Mouse (Mus musculus) spleen, postnatal 10 days (tissue): Measurements from ENCODE around the gene Amigo2.
A peak's percentile ranks its signal among the peaks of the same experiment; 100 is the strongest.

ENCODE experiments used
- DNase-seq, 2 experiments: peaks; one replicate each; pipeline ENCODE4 v3.0.0; 2021 to 2022; ENCODE audit warnings: low spot score in 2 of 2

Gene Amigo2

DNA sequence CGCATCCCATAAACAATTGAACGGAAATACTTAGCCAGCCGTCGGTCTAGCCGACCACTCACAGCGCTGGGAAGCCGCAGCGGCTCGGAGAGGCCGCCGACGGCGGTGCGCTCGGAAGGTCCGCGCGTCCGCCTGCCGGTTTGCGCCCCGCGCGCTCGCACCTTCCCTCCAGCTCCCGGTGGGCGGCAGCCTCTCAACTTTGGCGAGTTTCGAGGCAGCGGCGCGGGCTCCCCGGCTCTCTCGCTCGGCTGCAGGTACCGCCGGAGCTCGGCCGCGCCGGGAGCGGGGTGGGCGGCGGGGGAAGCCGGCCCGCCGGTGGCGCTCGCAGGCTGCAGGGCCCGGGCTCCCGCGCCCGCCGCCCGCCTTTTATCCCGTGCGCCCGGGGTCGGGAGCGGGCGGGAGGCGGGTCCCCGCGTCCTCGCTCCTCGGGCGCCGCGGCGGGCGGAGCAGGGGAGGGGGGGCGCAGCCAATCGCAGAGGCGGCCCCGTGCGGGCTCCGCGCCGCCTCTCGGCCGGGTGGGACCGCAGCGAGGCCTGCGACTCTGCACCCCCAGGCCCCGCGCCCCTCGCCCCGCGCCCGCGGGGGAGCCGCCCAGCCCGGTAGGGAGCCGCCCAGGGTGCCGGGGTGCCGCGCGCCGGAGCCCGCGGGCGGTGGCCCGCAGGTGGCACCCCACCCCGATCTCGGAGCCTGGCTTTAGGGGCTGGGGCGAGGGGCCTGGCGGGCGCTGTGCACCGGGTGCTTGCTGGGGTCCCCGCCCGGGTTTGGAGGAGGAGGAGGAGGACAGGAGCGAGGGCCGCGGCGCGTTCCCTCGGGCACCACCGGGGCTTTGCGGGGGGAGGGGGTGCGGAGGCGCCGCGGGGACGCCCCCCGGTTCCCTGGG is at the start of gene Amigo2, which contains the start of gene Pced1b:
TSS of gene Amigo2 (minus strand) at position 377 of the 880 bp plus-strand sequence.
TSS of gene Pced1b (plus strand) at position 197 of the 880 bp plus-strand sequence.
- peak; percentile 68 to 72 for DNase-seq

DNA sequence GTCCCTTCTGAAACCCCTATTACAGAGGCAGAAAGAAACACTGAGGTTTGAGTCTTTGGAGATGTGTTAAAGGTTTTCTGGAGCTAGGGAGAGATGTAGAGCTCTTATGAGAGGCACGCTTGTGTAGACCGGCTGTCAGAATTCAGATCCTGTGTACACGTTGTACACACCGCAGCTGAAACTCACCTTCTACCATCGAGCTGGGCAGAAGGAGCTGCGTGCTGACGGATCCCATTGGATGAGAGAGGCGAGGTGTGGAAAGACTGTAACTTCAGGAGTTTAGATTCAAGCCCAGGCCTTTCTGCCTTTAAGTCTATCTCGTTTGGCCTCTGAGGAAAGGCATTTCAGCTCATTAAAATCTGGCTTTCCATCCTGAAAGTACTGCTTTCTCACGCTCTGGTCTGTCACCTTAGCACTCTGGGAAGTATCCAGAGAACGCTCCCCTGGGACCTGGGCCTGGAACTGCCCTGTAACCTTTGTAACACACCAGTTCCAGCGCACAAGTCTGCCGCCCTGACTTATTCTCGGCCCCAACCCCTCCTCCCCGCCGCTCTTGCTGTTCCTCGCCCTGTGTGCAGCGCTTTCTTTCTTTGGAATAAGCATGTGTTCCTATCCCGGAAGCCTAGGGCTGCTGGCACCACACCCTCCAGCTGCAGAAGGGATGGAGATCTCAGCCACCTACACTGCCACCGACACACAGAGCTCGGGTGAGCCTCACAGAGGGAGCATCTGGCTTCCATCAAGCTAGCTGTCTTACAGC is 44.4 kb upstream of the Amigo2 start:
- DNase-seq: no peak

DNA sequence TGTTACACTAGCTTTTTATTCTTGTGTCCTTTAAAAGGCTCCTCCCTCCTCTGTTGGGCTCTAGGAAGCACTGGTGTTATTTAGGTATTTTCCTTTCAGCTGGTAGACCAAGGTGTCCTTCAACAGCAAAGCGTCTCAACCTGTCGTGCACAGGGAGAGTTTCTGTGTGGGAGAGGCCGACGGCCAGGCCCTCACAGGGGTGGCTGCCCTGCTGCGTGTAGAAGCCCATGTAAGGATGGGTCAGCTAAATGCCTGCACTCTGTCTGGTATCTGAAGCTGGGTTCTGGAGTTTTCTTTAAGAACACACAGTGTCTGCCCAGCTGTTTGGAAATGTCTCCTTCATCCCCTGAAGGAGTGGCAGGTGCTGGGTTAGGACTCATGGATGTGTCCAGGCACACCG is 43.3 kb upstream of the Amigo2 start:
- no peak for DNase-seq

DNA sequence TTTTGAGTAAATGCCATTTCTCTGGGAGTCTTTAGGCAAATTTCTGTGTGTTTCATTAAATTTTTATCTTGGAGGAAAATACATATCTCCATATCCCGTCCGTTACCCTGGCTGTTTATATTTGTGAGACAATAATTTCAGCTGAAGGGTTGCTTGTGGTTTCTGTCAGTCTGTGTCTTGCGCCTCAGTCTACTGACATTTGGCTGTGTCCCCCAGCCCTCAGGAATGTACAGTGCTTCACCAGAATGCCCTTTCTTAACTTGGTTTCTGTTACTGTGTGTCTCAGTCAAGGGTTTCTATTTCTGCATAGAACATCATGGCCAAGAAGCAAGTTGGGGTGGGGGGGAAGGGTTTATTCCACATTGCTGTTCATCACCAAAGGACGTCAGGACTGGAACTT is 42.1 kb upstream of the Amigo2 start:
- DNase-seq: no peak

DNA sequence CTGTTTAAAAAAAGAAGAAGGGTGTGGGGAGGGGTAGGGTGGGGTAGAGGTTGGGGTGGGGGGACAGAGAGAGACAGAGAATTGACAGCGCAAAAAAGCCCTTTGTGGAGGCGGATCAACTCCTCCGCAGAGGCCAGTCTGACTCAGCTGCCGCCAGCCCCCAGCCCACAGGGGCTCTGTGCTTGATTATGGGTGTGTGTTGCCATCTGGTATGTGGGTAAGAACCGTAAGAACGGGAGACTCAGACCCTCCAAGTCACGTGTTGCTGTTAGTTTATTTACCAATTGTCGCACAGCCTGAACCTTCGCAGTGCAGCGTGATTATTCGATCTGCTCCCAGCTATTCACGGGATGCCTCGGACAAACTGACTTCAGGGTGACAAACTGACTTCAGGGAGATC is 41.6 kb upstream of the Amigo2 start:
- DNase-seq: no peak

DNA sequence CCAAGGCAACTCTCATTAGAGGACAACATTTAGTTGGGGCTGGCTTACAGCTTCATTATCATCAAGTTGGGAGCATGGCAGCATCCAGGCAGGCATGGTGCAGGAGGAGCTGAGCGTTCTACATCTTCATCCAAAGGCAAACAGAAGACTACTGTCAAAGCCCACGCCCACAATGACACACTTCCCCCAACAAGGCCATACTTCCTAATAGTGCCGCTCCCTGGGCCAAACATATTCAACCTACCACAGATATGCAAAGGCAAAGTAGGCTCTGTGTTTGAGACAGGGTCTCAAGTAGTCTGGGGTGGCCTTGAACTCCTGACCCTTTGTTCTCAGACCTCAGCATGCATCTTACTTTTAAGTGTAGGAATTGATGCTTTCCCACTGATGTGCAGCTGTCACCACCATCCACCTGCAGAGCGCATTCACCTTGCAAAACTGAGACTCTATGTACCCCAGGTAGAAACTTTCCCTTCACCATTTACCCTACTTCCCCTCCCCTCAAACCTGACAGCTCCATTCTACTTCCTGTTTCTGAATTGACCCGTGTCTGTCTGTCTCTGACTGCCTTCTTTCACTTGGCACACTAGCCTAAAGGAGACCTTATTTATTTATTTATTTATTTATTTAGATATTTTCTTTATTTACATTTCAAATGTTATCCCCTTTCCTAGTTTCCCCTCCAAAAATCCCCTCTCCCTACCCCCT is 40.5 kb upstream of the Amigo2 start:
- DNase-seq: no peak

DNA sequence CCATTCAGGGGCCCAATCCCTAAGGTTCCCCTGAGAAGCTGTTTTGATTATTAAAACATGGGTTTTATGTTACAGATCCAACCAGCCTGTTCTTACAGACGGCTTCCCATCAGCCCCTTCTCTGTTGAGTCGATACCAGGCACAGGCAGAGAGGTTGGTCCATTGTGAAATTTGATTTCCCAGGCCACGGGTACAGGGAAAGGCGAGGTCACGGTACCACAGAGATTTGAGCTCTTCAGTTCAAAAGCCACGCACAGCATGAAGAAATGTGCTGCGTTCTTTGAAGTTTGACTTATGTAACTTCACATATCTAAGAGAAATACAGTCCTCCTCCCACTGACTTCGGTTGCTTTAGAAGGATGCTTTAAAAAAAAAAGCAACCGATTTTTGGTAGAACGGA is 39.6 kb upstream of the Amigo2 start:
- DNase-seq: no peak

DNA sequence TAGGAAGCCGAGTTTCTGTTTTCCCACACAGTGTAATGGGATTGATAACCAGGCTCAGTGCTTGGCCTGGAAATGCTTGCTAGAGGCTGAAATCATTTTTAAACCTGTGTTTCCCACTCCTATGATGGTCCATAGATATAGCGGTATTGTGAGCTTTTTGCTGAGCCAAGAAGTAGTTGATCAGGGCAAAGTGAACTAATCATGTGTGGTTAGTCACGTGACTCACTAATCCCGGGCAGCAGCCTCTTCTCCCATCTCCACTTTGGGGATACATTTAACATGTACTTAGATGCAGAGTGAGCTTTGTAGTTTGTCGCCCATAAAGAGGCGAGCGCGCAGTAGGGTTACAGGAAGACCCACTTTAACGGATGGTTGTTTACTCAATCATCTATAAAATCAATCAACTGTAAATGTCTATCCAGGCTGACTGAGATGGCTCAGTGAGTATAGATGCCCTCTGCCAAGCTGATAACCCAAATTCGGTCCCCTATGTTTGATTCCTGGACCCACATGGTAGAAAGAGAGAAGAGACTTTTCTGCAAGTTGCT is 38.7 kb upstream of the Amigo2 start:
- no peak for DNase-seq

DNA sequence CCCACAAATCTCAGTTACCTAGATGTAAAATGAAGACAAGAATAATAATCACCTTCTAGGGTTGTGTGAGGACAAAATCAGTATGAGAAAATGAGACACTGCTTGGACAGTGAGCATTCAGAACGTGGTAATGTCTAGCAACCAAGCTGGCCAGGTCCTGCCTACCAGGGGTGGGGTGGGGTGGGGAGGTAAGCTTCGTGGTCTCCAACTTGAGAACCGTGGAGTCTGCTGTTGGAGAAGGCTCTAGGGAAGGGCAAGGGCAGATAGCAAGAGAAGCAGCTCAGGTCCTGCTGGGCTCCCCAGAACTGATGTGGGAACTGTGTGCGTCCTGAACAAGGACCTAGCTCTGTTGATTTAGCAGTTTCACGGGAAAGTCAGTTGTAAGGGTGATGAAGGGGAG is 37.1 kb upstream of the Amigo2 start:
- no peak for DNase-seq

DNA sequence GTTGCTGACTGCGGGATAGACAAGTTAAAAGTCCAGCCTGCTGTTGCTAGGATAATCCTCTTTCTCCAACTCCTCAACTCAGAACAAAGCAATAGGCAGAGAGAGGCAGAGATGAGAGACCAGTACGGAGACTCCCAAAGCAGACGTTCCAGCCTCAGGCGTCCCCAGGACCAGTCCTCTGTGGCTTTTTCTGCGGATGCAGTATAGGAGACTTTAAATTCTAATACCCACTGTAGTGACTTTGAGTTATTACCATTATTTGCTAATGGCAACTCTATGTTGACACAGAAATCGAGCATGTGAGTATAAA is 35.4 kb upstream of the Amigo2 start:
- no peak for DNase-seq

DNA sequence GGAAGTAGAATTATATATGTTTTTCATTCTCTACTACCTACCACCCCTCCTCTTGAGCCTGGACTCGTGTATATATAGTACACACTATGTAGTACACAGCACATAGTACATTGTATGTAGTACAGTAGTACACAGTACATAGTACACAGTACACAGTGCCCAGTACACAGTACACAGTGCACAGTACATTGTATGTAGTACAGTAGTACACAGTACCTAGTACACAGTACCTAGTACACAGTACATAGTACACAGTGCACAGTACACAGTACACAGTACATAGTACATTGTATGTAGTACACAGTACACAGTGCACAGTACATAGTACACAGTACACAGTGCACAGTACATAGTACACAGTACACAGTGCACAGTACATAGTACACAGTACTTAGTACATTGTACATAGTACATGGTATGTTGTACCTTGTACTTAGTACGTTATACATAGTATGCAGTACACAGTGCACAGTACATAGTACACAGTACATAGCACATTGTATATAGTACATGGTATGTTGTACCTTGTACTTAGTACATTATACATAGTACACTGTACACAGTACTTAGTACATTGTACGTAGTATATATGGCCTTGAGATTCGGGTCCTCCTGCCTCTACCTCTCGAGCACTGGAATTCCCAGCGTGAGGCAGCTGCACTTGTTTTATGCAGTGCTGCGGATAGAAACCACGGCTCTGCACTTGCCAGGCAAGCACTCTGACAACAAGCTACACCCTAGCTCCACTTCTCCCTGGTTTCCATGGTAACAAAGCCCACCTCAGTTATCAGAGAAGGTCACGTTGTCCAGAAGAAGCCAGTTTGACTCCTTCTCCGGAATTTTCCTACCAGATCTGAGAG is 34.9 kb upstream of the Amigo2 start:
- DNase-seq: no peak

DNA sequence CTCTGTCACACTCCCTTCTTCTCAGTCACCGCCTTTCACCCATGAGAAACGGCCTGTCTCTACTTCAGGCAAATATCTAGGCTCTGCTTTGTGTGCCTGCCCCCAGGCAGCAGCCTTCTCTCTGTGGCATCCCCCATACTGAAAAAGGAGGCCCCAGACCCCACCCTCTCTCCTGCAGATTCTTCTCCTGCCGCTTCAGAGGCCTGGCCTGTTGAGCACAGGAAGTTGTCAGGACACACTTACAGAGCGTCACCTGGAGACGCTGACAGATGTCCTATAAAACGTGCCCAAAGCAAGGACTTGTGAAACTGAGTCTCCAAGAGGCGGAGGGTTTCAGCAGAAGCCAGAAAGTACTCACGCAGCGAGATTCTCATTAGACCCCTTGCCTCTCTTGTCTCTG is 33.7 kb upstream of the Amigo2 start:
- DNase-seq: no peak

DNA sequence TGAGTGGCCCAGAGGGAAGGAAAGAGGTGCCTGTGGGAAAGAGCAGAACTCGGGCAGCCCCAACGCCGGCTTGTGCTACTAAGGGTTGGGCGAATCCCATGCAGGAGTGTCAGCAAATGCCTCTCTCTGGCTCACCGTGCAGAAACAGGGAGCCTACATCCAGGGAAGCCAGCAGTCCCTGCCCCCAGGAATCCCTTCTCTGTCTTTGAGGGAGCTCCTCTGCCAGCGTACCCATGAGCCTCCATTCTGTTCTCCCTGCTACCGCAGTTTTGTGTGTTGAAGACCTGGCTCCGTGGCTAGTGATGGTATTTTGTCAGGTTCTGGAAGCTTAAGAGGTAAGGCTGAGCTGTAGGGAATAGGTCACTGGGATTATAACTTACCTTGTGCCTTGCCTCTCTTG is 33.0 kb upstream of the Amigo2 start:
- DNase-seq: peak in 1 of 2 experiments; percentile 8

DNA sequence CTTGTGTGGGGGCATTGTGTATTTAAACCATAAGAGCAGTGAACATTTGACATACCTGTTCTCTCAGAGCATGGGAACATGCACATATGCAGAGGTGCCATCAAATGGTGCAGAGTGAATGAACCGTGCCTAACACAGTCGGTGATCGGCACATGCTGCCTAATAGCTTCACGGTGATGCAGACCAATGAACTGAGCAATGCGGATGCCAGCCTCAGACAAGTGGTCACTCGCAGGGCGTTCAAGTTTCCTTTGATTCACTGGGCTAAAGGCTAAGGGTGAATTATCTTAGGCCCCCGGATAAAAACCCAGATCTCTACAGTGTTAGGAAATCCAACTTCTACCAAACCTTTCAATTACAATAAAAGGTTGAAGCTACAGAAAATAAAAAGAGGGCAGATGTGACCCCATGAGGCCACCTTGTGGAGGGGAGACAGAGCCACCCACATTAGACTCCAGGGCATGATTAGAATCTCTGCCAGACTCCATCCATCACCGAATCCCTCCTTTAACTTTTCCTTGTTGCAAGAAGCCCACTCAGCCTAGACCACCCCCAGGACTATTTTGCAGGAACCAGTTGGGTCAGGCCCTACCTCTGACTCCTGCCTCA is 31.4 kb upstream of the Amigo2 start:
- no peak for DNase-seq

DNA sequence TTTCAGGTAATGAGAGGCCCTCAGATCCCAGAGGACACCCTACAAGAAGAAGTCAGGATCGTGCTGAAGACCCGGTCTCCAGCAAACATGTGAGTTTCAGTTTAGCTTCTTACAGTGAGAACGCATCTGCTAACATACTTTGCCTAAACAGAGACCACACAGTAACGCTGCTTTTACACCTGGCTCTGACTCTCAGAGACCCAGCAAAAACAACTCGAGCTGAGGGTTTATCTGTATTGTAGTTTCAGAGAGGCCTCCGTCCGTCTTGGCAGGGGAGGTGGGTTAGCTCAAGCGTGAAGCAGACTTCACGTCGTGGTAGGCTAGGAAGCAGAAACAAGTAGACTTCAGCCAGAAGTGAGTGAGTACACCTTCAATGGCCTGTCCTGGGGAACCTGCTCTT is 30.2 kb upstream of the Amigo2 start:
- DNase-seq: peak in 1 of 2 experiments; percentile 60

DNA sequence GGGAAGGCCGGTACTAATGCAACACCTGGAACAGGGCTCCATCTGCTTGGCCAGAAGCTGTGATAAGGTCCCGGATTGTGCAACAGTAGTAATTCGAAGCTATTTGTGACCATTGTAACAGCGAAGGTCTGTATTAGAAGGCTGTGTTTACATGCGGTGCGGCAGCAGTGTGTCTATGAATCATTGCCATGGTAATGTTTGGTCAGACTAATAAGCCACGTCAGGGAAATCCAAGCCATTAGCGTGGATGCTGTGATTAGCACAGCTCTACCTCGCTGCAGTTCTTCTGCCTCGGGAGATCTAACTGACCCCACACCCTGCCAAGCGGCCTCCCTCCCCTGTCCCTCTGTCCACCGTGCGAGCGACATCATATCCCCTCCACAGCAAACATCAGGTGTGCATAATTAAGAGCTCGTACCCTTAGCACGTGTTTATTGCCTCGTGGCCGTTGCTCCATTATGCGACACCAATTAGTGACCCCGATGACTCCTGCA is 29.6 kb upstream of the Amigo2 start:
- DNase-seq: no peak

DNA sequence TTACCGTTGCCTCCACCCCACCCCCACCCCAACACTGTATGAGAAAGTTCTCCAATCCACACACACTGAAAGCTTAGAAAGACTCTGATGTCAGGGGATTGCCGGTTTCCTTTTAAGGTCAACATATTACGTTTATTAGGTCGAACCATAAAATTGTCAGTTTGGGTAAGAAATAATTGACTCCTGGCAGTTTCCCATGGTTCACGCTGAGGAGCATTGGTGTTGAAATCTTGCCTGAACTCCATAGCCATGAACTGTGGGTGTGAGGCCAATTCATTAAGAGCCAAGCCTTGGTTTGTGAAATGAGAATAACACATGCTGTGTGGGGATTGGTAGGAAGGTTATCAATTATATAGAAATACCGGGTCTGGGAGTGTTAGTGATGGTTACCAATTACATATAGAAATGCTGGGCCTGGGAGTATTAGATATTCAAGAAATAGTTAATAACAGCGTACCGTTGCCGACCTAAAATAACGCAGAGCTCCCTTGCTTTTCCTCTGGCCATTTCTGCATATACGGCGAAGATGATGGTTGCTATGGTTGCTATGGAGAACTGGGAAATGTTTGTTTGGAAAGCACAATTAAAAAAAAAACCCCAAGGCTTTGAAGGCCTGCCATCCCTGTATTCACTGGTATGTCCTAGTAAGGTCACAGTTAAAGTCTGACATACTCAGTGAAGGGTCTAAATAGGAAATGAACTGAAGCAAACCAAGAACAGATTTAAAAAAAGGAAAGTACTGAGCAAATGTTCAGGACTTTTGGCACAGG is 28.7 kb upstream of the Amigo2 start:
- no peak for DNase-seq

DNA sequence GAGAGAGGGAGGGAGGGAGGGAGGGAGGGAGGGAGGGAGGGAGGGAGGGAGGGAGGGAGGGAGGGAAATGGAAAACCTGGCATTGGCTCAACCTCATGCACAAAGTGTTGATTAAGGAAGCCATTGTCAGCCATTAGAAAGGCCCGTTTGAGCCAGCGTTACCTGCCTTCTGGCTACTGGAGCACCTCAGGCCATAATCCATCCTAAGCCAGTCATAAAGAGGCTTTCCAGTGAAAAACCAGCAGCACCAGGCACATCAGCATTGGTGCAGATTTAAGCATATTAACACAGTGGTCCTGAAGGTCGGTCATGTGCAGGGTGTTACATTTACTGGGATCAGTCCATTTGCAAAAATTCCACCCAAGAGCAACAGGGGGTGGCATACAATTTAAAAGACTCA is 25.7 kb upstream of the Amigo2 start:
- DNase-seq: no peak

DNA sequence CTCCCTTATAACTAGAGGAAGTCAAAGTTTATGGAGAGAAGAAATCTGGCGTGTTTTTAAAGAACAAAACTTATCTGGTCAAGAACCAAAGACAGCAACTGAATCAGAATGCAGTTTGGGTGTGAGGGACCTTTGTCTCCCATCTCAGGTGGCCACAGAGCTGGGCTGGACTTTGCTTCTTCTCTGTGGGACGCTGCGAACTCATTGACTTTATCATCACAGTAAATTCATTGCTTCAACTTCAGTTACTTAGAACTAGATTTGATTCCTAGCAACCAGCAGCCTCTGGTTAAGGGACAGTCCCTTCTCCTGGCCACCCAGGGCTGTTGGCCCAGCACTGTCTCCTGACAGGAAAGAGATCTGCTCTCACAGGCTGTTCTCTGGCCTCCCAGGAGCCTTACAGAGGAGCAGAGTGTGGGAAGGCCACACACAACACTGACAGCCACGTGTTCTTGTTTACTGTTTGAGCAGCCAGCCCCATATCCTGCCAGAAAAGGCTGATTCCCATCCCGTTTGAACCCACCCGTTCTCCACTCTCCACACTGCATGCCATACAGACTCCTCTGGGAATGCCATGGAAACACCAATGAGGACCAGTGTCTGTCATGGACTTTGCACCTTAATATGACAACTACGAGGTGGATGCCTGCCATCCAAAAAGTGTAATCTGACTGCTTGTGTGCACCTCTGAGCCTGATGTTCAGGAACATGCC is 25.1 kb upstream of the Amigo2 start:
- DNase-seq: no peak
